Mouse (Mus musculus) ES-Bruce4 (cell line): ENCODE measurements at regions not wholly inside any gene's neighbourhood (a gene's known extent, or its start where the extent isn't known, plus 50 kb on each side); places are given as distances from the start of the nearest gene placed in this dataset.

Experiments used
- CTCF ChIP-seq: IDR thresholded peaks from one replicate; pipeline ENCODE4 v1.8.1; 2011; ENCODE audit warnings: low read depth, low read length
- EP300 ChIP-seq: IDR thresholded peaks from 2 replicates; pipeline ENCODE4 v1.6.1; 2011; ENCODE audit warnings: low read depth, low read length; ENCODE audit not compliant: insufficient read depth
- POLR2A ChIP-seq: IDR thresholded peaks from one replicate; pipeline ENCODE4 v1.8.1; 2011; ENCODE audit warnings: low read length; ENCODE audit not compliant: insufficient read depth

DNA sequence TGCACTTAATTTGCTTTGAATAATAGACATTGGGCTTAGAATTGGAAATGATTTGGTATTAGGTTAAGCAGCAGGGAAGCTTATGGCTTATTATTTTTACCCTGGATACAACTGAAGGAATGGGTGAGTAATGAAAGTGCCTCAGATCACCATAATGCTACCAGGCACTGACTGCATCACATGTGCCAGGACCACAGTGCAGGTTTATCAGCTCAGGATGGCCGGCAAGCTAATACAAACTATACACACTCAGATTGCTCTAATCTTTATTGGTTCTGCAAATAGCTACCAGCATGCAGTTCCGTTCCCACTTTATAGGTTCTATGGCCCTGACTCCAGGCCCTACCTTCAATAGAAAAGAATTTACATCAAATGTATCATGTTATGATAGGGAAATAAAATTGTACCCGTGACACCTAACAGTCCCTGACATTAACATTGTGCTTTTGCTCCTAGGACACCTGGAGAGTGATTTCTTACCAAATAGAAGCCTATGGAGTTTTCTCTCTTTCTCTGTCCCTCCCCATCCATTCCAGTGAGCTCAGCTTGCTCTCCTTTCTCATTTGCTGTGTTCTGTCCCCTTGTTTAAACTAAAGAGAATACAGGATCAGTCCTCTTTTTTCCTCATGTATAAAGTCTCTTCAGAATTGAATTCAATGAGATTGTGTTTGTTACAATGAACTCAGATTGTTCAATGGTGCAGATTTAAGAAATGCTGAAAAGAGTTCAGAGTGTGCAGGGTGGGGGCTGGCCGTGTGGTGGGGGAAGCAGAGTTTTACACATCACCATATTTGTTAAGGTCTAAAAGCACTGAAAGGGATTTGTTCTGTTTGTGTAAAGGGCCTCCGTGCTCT, 121.3 kb upstream of the BC052040 start:
- TF ChIP-seq CTCF (no peak), EP300 (no peak), POLR2A (no peak)
